Mouse (Mus musculus) ES-CJ7 (cell line): ENCODE results near the gene Pxdc1.

Experiments
- DNase-seq: peaks from one replicate; pipeline ENCODE4 v3.0.0; 2011; ENCODE audit warnings: low read depth, low spot score

Pxdc1 gene

DNA sequence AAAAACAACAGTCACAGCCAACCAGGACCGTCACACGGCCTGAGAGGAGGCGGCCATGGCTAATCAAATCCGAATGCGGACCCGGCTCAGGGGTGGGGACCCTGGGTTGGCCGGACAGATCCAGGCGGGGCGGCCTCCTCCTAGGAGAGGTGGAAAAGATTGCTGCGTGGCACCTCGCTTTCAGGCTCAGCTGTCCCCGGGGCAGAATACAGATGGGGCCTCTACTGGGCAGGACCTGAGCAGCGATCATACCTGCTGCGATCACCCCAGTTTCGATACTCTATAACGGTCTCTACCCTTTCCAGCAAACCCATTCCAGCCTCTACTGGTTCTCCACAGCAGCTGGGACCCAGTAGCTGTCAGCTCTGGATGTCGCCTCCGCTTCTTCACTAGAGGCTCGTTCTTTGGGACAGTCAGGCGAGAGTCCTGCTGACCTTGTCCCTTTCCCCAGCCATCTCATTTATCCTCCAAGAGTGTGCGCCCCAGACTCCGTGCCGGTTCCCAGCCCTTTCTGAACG is 1.8 kb downstream of the Pxdc1 start:
- no peak for DNase-seq

DNA sequence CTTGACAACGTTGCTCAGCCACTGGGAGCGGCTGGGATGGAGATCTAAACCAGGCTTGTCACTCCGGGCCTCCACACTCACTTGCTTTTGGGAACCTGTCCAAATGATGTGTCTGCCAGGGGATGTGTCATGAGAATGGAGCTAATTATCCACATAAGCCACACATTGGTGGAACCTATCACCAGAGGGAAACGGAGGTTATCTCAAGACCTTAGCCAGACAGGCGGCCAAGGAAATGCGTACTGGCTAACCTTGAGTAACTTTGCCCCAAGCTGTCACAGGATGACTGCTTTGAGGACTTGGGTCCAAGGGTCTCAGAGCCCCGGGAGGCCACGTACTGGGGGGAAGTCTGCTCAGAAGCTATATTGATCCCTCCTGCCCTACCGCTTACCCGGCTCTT is 2.3 kb downstream of the Pxdc1 start:
- no peak for DNase-seq

DNA sequence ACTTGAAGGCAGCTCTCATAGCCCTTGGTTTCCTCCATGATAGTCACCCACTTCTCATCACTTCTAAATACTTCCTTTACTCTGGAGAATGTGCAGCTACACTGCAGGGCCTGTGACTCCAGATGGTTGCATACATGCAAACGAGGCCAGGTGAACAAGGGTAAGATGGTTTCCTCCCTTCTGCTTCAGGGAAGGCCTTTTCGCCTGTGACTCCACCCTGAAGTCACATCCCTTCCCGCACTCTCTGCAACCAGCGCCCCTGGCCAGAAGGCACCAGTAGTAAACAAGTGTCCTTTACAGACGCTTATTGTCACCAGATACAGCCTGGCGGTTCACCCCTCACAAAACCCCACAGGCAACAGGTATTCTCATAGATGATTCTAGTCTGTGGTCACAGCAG is 2.9 kb downstream of the Pxdc1 start:
- no peak for DNase-seq

DNA sequence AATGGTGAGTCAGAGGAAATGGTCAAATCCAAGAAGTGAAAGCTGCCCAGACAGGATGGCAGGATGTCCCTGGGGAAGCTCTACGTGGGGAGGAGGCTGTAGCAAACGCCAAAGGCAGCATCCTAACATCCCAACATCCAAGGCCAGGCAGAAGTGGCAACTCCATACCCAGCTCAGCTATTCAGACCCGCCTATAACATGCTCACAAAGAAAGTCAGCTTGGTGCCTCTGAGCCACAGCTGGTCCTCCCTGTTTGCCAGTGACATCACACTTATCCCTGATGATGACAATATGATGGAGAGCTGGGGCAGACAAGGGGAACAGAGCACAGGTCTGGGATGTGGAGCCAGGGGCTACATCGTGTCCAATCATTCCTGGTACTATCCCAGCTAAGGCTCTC is 5.5 kb downstream of the Pxdc1 start:
- DNase-seq = no peak

DNA sequence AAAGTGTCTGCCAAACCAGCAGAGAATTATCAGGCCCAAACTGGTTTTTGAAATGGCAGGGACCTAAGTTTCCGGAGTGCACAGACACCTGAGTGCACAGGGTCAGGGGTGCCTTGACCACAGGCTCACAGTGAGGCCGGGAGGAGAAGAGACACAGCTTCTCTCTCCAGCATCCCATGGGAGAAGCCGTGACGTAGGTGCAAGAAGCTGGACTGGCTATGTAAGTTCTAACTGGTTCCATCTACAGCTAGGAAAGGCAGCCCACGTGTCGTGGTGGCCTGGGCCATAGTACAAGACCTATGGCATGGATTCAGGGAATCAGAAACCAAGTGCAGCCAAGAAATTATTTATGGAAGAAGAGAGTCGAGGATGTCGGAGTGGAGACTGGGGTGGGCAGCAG is 6.1 kb downstream of the Pxdc1 start:
- DNase-seq = no peak

DNA sequence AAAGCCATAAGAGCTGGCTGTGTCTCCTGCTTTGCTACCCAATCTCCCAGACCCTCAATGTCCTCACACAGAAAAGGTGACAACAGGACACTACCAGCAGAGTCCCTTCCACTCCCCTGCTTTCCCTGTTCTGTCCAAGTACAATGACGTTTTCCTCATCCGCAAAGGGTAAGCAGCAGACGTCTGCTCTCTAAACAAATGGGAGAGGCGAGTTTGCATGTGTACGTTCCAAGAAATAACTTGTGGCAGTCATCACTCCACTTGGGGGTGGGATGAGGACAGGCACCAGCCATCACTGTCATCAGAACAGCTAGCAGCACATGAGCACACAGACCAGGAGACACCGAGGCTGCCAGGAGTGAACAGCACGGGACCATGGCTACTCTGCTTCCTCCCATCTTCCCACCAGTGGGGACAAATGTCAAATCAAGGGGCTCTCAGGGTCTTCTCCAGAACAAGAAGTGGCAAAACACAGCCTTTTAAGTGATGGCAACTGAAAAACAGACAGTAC is 7.0 kb downstream of the Pxdc1 start:
- DNase-seq = no peak

DNA sequence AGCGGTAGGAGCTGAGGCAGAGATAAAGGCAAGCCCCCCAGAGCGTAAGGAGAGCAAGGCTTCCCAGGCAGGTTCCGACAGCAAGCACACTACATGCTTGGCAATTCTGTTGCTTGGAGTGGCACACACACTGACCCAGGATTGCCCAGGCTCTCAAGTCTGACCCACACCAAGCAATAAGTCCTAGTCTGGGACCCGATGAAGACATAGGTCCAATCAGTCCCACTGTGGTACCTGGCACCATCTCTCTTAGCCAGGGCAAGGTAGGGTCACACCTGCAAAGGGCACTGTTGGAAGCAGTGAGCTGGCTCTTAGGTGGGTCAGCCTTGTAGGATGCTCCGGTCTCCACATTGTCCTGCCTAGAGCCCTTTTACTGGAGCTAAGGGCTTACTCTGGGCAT is 7.8 kb downstream of the Pxdc1 start:
- DNase-seq = no peak

DNA sequence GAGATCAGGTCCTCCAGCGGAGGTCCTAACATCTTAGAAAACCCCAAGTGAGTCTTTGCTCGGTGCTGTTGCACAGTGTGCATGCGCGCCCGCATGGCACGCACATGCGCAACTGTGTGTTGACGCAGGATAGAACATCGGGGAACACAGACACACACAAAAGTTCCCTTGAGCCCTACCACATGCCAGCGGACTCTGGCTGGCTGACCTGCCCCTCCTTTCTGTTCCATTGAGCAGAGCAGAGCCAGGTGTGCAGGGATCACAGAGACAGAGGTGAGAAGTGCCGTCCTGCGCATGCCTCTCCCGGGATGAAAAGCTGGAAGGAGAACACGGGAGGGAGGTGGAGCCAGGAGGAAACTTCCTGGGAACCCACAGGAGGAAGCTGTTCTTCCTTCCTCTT is 8.9 kb downstream of the Pxdc1 start:
- peak; percentile 28 for DNase-seq

DNA sequence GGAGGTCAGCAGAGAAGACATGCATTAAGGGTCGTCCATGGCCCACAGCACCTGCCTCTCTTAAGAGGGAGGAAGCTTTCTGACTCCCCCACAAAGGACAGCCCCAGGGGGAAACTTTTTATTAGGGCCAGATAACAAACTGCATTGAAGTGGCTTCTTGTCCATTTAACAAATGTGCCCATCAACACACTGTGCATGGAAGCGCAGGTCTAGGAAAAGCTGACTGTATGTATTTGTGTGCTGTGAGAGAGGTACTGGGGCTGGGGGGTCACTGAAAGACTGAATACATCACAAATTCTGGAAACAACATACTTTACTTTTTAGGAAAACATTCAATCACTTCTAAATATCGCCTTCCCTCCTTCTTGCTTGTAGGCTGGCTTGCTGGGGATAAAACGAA is 9.4 kb downstream of the Pxdc1 start:
- no peak for DNase-seq

DNA sequence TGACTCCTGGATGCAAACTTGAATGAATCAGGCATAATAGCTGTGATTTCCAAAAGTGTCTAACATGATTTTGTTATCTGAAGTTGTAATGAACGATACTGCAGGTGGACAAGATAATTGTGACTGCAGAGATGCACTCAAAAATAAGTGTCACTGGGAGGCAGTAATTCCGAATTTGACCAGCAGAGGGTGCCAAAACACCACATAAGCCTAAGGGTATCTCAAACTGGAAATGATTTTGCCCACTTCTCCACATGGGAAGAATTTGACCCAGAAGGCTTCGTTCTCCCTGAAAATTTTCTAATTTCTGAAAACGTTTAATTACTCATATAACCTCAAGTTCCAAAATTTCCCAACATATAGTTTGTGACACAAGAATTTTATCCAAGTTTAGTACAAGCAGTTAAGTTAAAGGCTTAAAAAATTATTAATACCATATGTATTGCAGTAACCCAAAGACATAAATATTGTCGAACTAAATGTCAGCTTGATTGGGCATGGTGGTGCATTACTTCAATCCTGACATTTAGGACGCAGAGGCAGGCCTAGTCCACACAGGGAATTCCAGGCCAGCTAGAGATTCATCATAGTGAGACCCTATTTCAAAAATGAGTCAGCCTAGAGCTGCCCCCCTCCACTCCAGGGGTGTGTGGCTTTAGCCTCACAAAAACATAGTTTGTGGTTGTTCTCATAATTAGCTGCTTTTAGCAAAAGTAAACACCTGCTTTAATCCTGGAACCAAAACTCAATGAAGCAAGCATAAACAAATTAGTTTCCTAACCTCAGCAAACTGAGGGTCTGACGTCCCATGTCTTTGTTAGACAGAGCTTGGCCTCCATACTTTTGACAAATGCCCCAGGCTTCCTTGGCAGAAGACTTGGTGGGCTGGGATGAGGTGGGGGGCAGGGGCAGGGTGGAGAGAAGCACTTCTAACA is 10.1 kb downstream of the Pxdc1 start:
- DNase-seq = peak; percentile 64

DNA sequence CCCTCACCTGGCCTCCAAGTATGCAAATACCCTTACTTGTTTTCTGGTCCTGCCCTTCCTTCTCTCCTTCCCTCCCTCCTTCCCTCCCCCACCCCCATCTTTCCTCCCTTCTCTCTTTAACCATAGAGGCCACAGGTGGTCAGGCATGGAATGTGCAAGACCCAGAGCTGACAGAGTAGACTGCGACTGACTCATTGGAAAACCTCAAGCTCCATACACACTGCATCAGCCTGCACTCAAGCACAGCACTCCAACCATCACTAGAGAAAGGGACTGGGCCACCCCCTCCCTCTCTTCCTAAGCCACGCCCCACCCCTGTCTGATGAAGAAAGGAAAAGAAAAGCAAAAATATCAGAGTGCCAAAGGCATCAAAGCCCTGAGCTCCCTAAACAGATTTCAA is 12.2 kb downstream of the Pxdc1 start:
- DNase-seq = no peak

DNA sequence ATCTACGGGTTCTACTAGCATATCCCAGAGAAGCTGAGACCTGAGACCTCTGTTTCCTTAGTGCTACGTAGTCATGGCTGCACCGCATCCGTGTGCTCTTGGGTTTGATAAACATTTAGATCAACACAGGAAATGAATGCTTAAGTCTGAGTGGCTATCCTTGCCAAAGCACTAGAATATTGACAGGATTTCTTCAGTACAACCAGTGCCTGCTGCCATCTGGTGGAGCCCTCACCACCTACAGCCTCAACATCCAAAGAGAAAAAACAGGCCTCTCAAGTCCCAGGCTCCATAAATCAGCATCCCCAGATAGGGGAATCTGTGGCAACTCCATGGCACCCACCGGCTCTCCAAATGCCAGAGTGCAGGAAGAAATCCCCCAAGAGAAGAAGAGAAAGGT is 17.3 kb downstream of the Pxdc1 start:
- peak; percentile 59 for DNase-seq

DNA sequence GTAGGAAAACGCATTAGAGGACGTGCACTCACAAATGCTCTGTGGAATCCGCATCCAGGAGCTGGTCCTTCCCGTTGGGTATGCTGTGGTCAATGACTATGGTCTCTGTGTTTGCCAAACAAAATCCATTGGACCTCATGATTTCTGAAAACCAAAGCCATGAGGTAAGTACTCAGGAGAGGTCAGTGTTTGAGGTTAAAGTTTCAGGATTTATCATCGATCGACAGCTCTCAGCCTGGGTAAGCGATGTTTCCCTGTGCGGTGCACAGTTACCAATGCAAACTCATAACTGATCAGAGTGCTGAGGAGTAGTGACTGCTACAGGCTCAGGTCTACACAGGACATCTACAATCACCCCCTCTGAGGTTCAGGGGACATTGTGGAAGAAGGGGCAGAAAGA is 23.0 kb downstream of the Pxdc1 start:
- no peak for DNase-seq

DNA sequence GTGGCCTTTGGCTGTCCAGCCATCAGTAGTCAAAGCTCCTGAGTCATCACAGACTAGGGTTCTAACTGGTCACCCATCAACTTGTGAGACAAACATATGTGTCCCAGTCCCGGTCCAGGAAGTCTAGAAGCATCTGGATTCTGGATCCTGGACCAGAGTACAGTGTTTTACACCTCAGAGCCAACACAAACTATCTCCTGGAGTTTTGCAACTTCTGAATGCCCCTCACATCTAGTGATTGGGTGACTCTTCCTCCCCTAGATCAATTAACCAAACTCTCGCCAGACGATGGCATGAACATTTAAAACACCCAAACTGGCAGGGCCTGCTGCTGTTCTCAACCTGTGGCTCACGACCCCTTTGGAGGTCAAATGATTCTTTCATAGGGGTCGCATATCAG is 23.5 kb downstream of the Pxdc1 start:
- no peak for DNase-seq

DNA sequence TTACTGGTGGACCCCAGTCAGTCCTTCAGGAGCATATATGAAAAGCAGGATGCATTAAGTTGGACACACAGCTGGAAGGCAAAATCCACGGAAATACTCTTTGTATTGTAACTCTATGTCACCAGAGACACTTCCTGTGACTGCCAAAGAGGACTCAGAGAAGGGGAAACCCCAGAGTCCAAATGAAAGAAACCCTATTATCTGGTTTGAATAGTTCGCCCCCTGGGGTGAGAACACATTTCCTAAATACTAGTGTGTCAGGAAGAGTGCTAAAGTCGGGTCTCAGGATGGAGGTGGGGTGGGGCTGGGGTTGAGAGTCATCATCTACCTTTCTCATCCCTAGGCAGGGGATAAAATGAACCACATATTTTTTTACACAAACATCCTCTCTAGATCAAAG is 25.8 kb downstream of the Pxdc1 start:
- DNase-seq = peak; percentile 56

DNA sequence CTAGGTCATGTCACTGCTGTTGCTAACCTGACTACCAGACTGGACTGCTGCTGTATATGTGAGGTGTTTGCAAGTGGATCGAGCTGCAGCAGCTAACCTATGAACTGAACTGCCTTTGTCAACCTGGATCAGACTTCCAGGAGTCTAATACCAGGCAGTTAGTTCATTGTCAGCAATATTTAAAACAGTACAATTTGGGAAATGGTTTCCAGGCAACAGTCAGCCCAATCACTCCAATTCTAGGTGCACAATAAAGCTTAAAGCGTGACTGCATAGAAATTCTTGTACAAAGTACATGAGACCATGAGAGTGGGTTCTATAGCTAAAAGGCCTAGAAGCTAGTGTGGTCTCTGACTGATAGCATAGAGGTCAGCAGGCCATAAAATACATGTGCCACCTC is 28.9 kb downstream of the Pxdc1 start:
- no peak for DNase-seq

DNA sequence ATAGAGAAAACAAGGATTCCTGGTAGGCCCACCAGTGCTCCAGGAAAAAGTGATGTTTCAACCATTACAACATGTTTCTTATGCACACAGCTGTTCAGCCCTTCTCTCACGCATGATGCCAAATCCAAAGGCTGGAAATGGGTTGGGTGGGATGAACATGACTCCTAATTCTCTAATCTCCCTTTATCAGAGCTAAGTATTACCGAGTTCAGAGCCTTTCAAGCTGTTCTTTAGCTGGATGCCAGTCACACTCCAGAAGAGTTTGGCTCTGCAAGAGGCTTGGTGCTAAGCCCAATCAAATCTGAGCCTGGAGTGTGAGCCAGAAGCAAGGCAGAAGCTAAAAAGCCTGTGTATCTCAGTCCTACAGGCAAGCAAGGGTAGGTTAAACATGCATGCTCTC is 40.9 kb downstream of the Pxdc1 start:
- DNase-seq = no peak

DNA sequence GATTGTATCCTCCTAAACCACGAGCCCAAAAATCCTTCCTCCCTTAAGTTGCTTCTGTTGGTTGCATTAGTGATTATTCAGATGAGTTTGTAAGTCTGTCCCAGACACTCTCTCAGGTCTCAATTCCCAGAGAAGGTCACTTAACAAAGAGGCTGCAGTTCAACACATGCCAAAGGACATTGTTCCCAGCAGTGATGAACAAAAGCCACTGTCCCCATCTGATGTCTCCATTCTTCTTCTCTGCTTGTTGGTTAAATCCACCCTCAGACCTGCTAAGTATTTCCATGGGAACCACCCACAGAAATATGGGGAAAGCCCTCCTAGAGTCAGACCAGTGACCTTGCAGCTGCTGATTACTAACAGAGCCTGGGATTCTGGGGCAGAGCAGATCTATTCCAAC is 43.6 kb downstream of the Pxdc1 start:
- DNase-seq = peak; percentile 56

DNA sequence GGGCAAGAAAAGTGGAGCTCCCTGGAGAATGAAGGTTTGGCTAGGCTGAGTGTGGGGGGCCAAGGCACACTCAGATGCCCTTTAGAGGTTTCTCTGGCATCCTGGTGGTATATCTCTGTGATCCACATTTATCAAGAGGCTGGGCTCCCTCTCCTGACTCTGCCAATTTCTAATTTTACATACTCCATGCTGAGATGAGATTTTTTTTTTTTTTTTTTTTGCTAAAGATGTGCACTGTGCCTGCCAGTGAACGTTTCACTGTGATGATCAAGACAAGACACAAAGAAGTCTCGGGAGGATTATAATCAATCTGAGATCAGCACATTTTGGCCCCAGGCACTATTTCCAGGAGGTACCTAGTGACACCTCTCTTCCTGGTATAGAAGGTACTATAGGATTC is 46.2 kb downstream of the Pxdc1 start:
- DNase-seq = no peak

DNA sequence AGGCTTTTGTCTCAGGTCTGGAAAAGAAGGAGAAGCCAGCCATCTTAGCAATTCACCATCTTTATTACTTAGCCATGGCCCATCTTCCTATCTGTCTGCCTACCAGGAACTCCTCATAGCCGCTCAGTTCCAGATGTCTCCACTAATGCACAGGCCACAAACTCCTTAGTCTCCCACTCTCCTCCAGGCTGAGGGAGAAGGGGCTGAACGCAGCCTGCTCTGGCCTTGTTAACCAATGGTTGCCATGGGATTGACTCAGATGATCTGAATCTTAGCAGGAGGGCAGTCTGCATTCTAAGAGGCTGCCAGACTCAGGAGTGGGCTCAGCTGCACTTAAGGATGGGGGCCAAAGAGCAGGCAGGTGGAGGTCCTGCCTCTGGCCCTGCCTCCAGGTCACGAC is 47.4 kb downstream of the Pxdc1 start:
- DNase-seq = no peak

DNA sequence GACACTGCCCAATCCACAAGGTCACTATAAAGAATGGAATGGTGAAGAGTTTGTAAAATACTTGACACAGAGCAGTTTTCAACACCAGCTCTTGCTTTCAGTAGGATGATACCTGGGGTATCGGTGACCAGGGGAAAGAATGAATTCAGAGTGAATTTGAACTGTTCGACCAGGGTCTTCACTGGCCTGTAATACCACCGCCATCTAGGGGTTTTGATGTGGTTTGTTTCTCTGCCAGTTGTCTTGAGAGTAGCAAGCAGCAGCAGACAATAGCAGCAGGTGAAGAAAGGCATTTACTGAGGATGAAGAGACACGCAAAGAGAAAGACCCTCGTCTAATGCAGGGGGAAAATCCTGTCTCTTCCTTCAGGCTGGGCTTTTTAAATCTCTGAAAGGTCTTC is 48.1 kb downstream of the Pxdc1 start:
- DNase-seq = peak; percentile 18

DNA sequence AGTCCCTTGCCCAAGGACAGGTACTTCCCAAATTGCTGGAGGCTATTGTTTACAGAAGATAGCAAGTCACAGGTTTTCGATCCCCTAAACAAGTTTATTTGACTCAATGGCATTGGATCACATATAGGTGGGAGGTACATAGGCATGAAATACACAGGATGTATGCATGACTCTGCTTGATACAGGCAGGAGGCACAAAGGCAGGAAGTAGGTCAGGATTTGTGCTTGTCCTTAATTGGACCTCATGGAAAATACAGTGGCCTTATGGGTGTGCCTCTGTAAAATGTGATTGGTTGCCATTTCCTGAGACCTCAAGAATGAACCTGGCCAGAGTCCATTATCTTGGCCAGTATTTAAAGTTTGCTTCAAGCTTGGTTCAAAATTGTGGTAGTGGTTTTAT is 48.9 kb downstream of the Pxdc1 start:
- no peak for DNase-seq

DNA sequence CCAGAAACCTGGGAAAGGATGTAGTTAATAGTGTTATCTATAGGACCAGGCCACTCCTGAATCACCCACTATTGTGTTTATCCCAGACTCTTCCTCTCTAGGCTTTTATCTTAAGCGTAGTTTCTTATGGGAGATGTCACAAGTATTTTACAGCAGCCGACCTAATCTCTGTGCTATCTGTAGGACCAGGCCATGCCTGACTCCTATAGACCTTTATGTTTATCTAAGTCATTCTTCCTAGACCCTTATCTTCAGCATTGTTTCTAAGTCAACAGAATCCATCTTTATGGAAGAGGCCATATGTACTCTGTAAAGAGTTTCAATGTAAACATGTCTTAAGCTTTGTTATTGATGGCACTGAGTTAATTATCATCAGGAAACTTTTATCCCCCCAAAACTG is 50.5 kb downstream of the Pxdc1 start:
- no peak for DNase-seq
